Mouse (Mus musculus) olfactory bulb, adult 2 months (tissue): Measurements from ENCODE around the gene Bbx.

Source experiments
- CTCF ChIP-seq: fragments of 200-500 bp; IDR thresholded peaks from 2 replicates; pipeline ENCODE4 v1.5.1; 2012; ENCODE audit warnings: low read depth, mild to moderate bottlenecking, low read length, moderate library complexity; ENCODE audit not compliant: insufficient read depth
- POLR2A ChIP-seq: fragments of 200-500 bp; IDR thresholded peaks from 2 replicates; pipeline ENCODE4 v1.6.1; 2012; ENCODE audit warnings: mild to moderate bottlenecking, low read depth, low read length, moderate library complexity; ENCODE audit not compliant: insufficient read depth

GRCm38 (mm10) chr16:50235231-50235630 is 197.0 kb downstream of the Bbx start:
- no peak for TF ChIP-seq CTCF
- TF ChIP-seq POLR2A = no peak
